Mouse (Mus musculus) heart, postnatal 25 days (tissue): ENCODE measurements around the gene Itpka. TPM values are rescaled to one million over a fixed set of nuclear protein-coding genes. Genes with fewer than 3 reads are reported as not detected.
A peak's percentile ranks its signal among the peaks of the same experiment; 100 is the strongest.

ENCODE experiments used
- DNase-seq: peaks from one replicate; pipeline ENCODE4 v3.0.0; 2022; ENCODE audit warnings: low spot score
- intact Hi-C: fragments of 180-260 bp; cut with DNase I; formaldehyde crosslinking; loops from one replicate; pipeline ENCODE4 v1.15.1; 2025
- total RNA-seq, 2 experiments: library from RNA; stranded (reverse); gene quantifications; 2 replicates each; pipeline ENCODE4 v1.2.3; 2021

Gene Itpka
- total RNA-seq, 2 experiments from 2014 or later: 0.57 to 0.78 TPM

- no peak for DNase-seq
- intact Hi-C loops: no loop called here
These were observed 5.4 kb downstream of the Itpka start for GRCm38 (mm10) chr2:119747554-119747953.

DNA sequence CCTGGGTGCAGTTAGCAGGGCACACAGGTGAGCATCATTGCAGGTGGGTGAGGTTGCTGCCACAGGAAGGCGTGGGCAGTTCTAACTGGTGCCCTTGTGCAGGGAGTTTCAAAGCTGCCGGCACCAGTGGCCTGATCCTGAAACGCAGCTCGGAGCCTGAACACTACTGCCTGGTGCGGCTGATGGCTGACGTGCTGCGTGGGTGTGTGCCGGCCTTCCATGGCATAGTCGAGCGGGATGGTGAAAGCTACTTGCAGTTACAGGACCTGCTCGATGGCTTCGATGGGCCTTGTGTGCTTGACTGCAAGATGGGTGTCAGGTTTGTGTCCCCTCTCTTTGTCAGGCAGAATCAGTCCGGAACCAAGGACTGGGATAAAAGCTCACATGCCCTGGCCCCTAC lies 7.1 kb downstream of the Itpka start:
- intact Hi-C loops: no loop called here
- no peak for DNase-seq

- no peak for DNase-seq
- intact Hi-C loops: no loop called here
These were observed 15.5 kb downstream of the Itpka start for GRCm38 (mm10) chr2:119757601-119758100.

- no peak for DNase-seq
- intact Hi-C loops: no loop called here
These were observed 16.1 kb downstream of the Itpka start for GRCm38 (mm10) chr2:119758101-119758843.

DNA sequence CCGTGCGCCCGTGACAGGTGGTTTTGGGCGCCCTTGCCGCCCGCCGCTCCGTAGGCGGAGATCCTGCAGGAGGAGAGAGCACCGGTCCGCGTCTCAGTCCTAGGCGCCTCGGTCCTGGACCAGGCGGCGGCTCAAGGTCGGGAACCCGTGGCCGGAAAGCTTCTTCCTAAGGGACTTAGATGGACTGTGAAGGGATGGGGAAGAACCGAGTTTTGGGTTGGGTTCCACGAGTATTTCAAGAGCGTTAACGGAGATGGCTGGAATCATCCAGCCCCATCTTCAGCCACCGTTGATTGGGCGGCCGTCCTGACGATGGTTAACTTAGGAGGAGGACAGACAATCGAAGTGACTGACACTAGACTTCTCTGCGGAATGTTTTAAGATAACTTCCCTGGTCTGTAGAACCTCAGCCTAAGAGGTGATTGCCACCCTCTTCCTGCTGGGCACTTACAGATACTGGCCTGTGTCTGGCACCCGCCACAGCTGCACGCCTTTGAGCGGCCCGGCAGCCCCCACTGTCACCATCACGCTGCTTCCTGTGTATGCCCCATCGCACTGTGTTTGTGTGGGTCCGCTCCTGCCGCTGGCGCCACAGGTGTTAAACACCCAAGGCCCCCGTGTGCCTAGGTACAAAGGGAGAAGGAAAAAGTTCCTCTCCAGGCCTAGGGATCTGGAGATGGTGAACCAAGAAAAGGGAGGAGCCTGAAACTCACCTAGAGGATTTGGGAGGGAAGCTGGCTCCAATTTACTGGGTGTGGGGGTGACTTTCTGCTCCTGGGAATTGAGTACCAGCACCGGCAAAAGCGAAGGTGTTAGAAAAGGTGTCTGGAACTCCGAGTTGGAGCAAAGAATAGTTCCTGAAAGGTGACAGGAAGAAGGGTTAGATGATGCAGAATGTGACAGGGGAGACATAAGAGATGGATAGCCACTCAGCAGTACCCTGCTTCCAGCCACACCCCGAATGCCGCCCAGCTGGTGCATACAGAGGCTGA lies 17.0 kb downstream of the Itpka start:
- intact Hi-C loops: no loop called here
- no peak for DNase-seq

GRCm38 (mm10) chr2:119760251-119760650 lies 18.1 kb downstream of the Itpka start, which contains the start of gene Ltk:
Gene Ltk (minus strand): TSS chr2:119760431.
- no peak for DNase-seq
- intact Hi-C loops: no loop called here

DNA sequence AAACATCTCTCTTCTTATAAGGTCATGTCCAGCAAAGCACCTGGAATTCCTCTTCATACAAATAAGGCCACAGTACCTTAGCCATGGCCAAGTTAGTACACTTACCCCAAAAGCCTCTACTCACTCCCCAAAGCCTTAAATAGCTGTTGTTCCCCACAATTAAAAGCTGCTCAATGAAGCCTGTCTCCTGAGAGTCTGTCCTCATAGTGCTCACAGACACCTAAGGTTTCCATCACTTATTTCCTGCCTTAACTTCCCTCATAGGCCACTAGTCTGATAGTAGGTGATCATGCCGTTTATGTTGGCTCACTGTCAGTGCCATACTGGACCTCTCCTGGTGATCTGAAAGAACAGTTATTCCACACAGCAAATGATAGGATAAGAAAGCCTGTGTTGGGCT lies 20.1 kb downstream of the Itpka start:
- intact Hi-C loops: no loop called here
- DNase-seq: no peak

- DNase-seq: no peak
- intact Hi-C loops: no loop called here
These were observed 21.8 kb downstream of the Itpka start for GRCm38 (mm10) chr2:119763924-119764323.

DNA sequence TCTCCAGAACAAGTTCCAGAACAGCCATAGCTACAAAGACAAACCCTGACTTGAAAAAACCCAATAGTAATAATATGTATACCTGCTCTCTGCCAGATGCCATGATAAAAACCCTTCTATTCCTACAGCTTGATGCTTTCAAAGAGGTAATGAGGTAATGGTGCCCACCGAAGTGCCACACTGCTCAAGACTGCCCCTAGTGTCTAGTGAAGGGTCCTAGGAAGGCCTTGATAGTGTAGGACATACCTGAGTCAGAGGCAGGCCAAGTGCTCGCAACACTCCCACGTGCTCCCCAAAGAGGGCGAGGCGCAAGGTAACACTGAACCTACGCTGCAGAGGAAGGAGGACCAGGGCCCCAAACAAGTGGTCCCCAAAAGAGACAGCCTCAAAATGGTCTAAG lies 25.1 kb downstream of the Itpka start:
- intact Hi-C loops: no loop called here

GRCm38 (mm10) chr2:119787206-119787883 lies 45.2 kb downstream of the Itpka start, which contains the start of gene Rpap1:
Gene Rpap1 (minus strand): TSS chr2:119787537.
- DNase-seq: peak; percentile 51
- intact Hi-C loops: loop anchor here (5.0 kb wide), 1 partner anchor 310 kb away; the partner anchor contains the start of gene Ino80

More for the DNA sequence above, 25.1 kb downstream of the Itpka start:
- DNase-seq: no peak

GRCm38 (mm10) chr2:119789996-119790395 lies 47.9 kb downstream of the Itpka start:
- intact Hi-C loops: loop anchor here (5.0 kb wide), 1 partner anchor 313 kb away; the partner anchor contains the start of gene Ino80
- DNase-seq: no peak

GRCm38 (mm10) chr2:119797279-119797783 lies 55.2 kb downstream of the Itpka start, which contains the start of gene Tyro3:
Gene Tyro3 (plus strand): TSS chr2:119797733.
- intact Hi-C loops: loop anchor here (5.0 kb wide), 1 partner anchor 100 kb away; the partner anchor contains the start of gene Mga
- no peak for DNase-seq

- DNase-seq: peak; percentile 60
- intact Hi-C loops: loop anchor here (5.0 kb wide), 1 partner anchor 99 kb away; the partner anchor contains the start of gene Mga
These were observed 56.2 kb downstream of the Itpka start for GRCm38 (mm10) chr2:119798246-119798927.

DNA sequence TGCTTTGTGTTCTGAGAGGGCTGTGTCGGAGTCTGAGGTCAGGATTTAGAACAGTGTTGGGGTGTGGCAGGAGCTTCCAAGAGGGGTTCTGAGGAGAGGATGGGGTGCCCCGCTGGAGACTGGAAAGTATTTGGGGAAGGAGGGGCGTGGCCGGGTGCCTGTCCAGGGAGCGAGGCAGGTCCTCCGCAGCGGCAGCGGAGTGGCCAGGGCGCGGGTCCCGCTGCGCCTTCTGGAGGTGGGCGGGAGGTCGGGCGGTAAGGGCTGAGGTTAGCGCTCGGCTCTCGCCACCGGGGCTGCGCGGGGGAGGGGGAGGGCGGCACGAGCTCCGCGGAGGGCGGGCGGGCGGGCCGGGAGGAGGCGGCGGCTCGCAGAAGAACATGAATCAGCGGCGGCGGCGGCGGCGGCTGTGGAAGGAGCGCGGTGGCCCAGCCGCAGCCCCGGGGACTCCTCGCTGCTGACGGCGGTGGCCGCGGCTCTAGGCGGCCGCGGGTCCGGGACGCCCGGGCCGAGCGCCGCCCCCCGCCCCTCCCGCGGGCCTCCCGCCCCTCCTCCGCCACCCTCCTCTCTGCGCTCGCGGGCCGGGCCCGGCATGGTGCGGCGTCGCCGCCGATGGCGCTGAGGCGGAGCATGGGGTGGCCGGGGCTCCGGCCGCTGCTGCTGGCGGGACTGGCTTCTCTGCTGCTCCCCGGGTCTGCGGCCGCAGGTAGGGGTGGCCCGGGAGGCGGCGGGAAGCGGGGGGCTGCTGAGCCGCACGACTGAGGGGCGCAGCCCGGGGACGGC lies 57.2 kb downstream of the Itpka start:
- intact Hi-C loops: loop anchor here (5.0 kb wide), 1 partner anchor 98 kb away; the partner anchor contains the start of gene Mga

GRCm38 (mm10) chr2:119799961-119800550 lies 57.9 kb downstream of the Itpka start:
- intact Hi-C loops: loop anchor here (5.0 kb wide), 1 partner anchor 97 kb away; the partner anchor contains the start of gene Mga
- DNase-seq: no peak

More for the DNA sequence above, 57.2 kb downstream of the Itpka start:
- no peak for DNase-seq
